Mouse (Mus musculus): Measurements from ENCODE around the gene Tmem116.

DNA sequence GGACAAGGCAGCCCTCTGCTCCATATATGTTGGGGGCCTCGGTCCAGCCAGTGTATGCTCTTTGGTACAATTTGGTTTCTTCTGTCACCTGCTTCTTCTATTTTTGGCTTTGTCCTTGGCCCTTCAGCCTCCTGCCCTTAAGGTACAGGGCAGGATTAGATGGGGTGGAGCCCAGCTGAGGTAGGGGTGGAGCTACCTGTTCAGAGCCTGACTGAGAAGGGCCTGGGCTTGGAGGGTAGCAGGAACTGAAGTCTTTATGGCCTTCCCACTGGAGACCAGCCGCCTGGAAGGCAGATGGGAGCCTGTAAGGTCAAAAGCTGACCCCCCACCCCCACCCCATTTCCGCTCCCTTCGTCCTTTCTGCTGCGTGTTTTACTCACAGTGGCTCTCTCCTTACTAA is 11.3 kb downstream of the Tmem116 start:
- no peak for TF ChIP-seq CTCF (IDR thresholded peaks at IDR 0.05; ENCODE audit: borderline replicate concordance, control insufficient read depth, extremely low read depth, insufficient read depth, low read length, poor library complexity)
- no peak for TF ChIP-seq POLR2A (IDR thresholded peaks at IDR 0.05; ENCODE audit: control insufficient read depth, extremely low read depth, insufficient read depth, low read length, poor library complexity)

All from thymus, adult 2 months (tissue).